Mouse (Mus musculus) liver, embryonic 15.5 days (tissue): ENCODE data around the gene AU022252. TPM values are rescaled to one million over a fixed set of nuclear protein-coding genes. Genes with fewer than 3 reads are reported as not detected.

Source experiments
- ATAC-seq: fragments of 200-750 bp; cut with Nextera tagmentation; 2 replicates; pipeline ENCODE4 v1.8.0; 2017; ENCODE audit warnings: moderate number of reproducible peaks, mild to moderate bottlenecking, moderate library complexity; ENCODE audit not compliant: insufficient read depth
- H3K27ac ChIP-seq: fragments of 300-500 bp; sonication (generic); replicated peaks from 2 replicates; pipeline ENCODE4 v1.5.1; 2015; ENCODE audit warnings: mild to moderate bottlenecking, inconsistent platforms
- H3K27me3 ChIP-seq: fragments of 300-500 bp; sonication (generic); 2 replicates; pipeline ENCODE4 v1.6.1; 2015; ENCODE audit warnings: mild to moderate bottlenecking, inconsistent platforms
- H3K36me3 ChIP-seq: fragments of 300-500 bp; sonication (generic); replicated peaks from 2 replicates; pipeline ENCODE4 v1.6.1; 2015; ENCODE audit warnings: moderate library complexity, mild to moderate bottlenecking, inconsistent platforms
- H3K4me1 ChIP-seq: fragments of 300-500 bp; sonication (generic); replicated peaks from 2 replicates; pipeline ENCODE4 v1.6.1; 2015; ENCODE audit warnings: inconsistent platforms
- H3K4me2 ChIP-seq: fragments of 300-500 bp; sonication (generic); 2 replicates; pipeline ENCODE4 v1.6.1; 2015; ENCODE audit warnings: moderate library complexity, mild to moderate bottlenecking, inconsistent platforms
- H3K4me3 ChIP-seq: fragments of 300-500 bp; sonication (generic); replicated peaks from 2 replicates; pipeline ENCODE4 v1.5.1; 2015; ENCODE audit warnings: mild to moderate bottlenecking, inconsistent platforms
- H3K9ac ChIP-seq: fragments of 300-500 bp; sonication (generic); 2 replicates; pipeline ENCODE4 v1.6.1; 2015; ENCODE audit warnings: moderate library complexity, mild to moderate bottlenecking, inconsistent platforms
- H3K9me3 ChIP-seq: fragments of 300-500 bp; sonication (generic); replicated peaks from 2 replicates; pipeline ENCODE4 v1.6.1; 2016; ENCODE audit warnings: inconsistent platforms
- WGBS: fragments of 180-500 bp; shearing (Covaris S2); methylation state at CpG from one replicate; pipeline ENCODE4 v1.1.7; 2015; ENCODE audit warnings: mixed read lengths; ENCODE audit not compliant: insufficient replicate concordance; 5-methylcytosine and 5-hydroxymethylcytosine counted together
- polyA plus RNA-seq: library from polyadenylated mRNA; unstranded; fragments of >200 nt; fragmentation: Nextera tagmentation; extraction: Ambion mirVana; gene quantifications from 2 replicates; pipeline ENCODE4 v1.2.1, GENCODE M21; 2015

The AU022252 gene
- polyA plus RNA-seq, 1 experiment from 2014 or later, result 11.4 TPM

DNA sequence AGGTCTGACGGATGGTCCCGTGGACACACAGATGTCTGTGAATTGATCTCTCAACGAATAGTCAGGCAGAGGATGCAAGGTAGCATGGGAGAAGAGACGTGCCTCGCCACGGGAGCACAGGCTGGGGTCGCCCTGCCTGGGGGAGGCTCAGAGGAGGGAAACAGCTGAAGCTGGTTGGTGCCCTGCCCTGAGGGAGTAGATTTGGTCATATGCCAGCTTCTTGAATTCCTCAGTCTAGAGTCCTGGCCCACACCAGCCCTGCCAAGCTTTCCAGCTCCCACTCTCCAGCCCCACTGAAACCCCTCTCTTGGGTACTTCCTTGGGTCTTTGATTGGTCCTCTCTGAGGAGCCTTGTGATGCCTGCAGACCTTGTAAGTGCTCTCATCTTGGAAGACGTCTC lies 15.8 kb downstream of the AU022252 start:
- Histone ChIP-seq H3K9ac (no peak overlapping the region), H3K36me3 (no peaks in the 10 kb centered on the region), H3K4me2 (no peak overlapping the region), H3K27ac (no peak overlapping the region), H3K27me3 (peaks cover 28% of the 10 kb centered on the region), H3K4me1 (0 out of 2 replicates have a peak, but pooled peaks cover 3% of the 10 kb centered on the region), H3K4me3 (no peak overlapping the region), H3K9me3 (no peaks in the 10 kb centered on the region)
- WGBS, result 63% methylated on average over 8 of the region's 8 CpGs
- no peak for ATAC-seq

GRCm38 (mm10) chr4:119204672-119205071 lies 27.8 kb downstream of the AU022252 start:
- no peaks in the 10 kb centered on the region for H3K9me3 ChIP-seq
- H3K4me3 ChIP-seq, result no peak overlapping the region
- H3K4me2 ChIP-seq, result no peak overlapping the region
- peak; percentile 59 for ATAC-seq
- H3K27me3 ChIP-seq, result peaks cover 10% of the 10 kb centered on the region
- peaks cover 6% of the 10 kb centered on the region for H3K4me1 ChIP-seq
- 15% methylated on average over 8 of the region's 8 CpGs for WGBS
- H3K36me3 ChIP-seq, result peaks cover 16% of the 10 kb centered on the region
- H3K27ac ChIP-seq, result no peak overlapping the region; the same call in 1 of the 2 replicates
- H3K9ac ChIP-seq, result no peak overlapping the region

GRCm38 (mm10) chr4:119198105-119198504 lies 34.4 kb downstream of the AU022252 start:
- no peak for ATAC-seq
- peak overlapping the region; percentile 41 for H3K4me2 ChIP-seq
- peaks cover 55% of the 10 kb centered on the region for H3K4me1 ChIP-seq
- no peaks in the 10 kb centered on the region for H3K9me3 ChIP-seq
- H3K27ac ChIP-seq, result peak overlapping the region; percentile 65
- H3K9ac ChIP-seq, result 0 out of 2 replicates have a peak overlapping the region, but pooled peaks have one; percentile 1
- no peaks in the 10 kb centered on the region for H3K27me3 ChIP-seq
- peaks cover 30% of the 10 kb centered on the region for H3K36me3 ChIP-seq
- H3K4me3 ChIP-seq, result no peak overlapping the region; the same call in 1 of the 2 replicates
- 71% methylated on average over 6 of the region's 6 CpGs for WGBS

DNA sequence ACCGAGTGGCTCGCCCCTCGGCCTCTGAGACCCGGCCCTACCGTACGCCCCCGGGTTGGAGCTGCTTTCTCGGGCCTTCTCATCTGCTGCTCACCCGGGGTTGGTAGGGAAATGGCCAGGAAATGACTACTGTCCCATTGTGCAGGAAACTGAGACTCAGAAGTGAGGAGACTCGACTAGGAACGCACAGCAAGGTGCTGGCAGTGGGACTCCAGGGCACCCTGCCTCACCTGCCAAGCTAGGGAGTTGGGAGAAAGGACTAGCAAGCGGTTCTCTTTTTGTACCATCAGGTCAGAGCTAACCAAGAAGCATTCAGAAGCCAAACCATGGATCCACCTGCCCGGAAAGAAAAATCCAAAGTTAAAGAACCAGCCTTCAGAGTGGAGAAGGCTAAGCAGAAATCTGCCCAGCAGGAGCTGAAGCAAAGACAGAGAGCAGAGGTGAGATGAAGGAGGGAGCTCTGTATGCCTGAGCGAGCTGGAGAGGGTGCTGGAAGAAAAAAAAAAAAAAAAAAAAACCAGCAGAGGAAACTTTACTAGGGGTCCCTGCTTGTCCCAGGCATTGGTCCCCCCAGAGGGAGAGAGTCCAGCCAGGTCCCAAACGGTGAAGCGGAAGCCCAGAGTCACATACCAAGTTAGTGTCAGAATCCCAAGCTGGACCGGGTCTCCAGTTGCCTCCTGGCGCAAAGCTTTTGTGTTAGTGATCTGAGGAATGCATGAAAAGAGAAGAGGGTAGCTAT lies 36.8 kb downstream of the AU022252 start:
- peak overlapping the region; percentile 87 for H3K27ac ChIP-seq

DNA sequence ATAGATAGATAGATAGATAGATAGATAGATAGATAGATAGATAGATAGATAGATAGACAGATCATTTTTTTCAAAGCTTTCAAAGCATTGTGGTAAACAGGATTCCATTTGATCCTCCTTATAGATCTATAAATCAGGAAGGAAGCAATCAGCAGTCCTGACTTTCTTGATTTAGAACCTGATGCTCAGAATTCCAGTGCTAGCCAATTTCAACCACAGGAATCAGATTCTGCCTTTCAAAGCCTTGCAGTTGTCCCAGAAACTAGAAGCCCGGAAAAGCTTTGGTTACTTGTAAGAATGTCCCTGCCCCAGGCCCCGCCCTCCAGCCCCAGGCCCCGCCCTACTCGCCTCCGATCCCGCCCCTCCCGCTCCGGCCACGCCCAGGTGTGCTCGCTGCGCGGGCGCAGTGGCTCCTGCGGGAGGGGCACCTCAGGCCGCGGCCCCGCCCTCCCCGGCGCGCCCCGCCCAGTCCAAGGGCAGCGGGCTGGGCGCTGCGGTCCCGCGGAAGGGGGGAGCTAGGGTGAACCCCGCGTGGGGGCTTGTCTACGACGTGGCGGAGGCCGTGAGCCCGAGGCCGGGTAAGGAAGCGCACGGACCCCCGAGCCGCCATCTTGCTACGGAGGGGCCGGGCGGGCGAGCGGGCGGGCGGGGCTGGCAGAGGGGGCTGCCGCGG lies 37.5 kb downstream of the AU022252 start, which contains the start of gene Svbp:
TSS of gene Svbp (plus strand) at position 398 of the 673 bp plus-strand sequence.
- no peaks in the 10 kb centered on the region for H3K9me3 ChIP-seq
- peaks cover 78% of the 10 kb centered on the region for H3K4me1 ChIP-seq
- WGBS, result under 1% methylated on average over 47 of the region's 47 CpGs
- no peaks in the 10 kb centered on the region for H3K27me3 ChIP-seq
- peak within 1 kb of the TSS; percentile 98 for H3K27ac ChIP-seq
- ATAC-seq, result peak; percentile 82
- peaks cover 14% of the 10 kb centered on the region for H3K36me3 ChIP-seq
- H3K4me2 ChIP-seq, result peak within 1 kb of the TSS; percentile 81
- H3K4me3 ChIP-seq, result peak within 1 kb of the TSS; percentile 97
- H3K9ac ChIP-seq, result peak within 1 kb of the TSS; percentile 97

More for the DNA sequence above, 36.8 kb downstream of the AU022252 start:
- WGBS, result 17% methylated on average over 18 of the region's 18 CpGs
- H3K9me3 ChIP-seq, result no peaks in the 10 kb centered on the region
- H3K4me2 ChIP-seq, result peak overlapping the region; percentile 81
- H3K9ac ChIP-seq, result peak overlapping the region; percentile 97
- peak; percentile 53 for ATAC-seq
- peaks cover 17% of the 10 kb centered on the region for H3K36me3 ChIP-seq
- no peaks in the 10 kb centered on the region for H3K27me3 ChIP-seq
- peak overlapping the region; percentile 97 for H3K4me3 ChIP-seq
- H3K4me1 ChIP-seq, result peaks cover 77% of the 10 kb centered on the region

DNA sequence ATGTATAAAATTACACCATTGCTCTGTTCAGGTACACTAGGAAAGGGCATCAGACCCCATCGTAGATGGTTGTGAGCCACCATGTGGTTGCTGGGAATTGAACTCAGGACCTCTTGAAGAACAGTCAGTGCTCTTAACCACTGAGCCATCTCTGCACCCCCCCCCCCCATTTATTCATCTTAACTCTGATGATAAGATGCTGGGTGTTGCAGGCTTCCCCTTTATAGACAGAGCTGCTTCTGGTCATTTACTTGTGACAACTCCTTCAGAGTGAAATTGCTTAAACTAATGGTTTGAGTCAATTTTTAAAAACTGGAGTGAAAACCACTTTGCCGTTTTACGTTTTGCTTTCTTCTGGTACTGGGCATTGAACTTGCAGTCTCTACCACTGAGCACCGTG lies 39.8 kb downstream of the AU022252 start:
- no peak for ATAC-seq
- Histone ChIP-seq H3K4me2 (no peak overlapping the region), H3K27me3 (no peaks in the 10 kb centered on the region), H3K4me1 (peaks cover 66% of the 10 kb centered on the region), H3K36me3 (peaks cover 18% of the 10 kb centered on the region), H3K4me3 (no peak overlapping the region), H3K9me3 (no peaks in the 10 kb centered on the region), H3K9ac (no peak overlapping the region), H3K27ac (peak overlapping the region; percentile 98)
- 79% methylated on average over 4 of the region's 4 CpGs for WGBS

DNA sequence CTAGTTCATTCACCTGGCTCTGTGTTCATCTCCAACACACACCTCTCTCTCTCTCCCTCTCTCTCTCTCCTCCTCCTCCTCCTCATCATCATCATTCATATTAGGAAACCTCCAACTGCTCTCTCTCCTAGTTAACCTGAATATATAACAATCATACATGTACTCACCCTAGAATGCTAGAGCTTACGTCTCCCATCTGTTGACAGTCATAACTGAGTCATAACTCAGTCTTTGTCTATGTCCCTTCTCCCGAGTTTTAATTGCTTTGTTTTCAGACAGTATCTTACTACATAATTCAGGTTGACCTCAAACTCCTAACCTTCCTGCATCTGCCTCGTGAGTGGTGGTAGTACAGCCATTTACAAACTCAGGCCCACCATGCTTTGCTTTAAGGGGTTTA lies 41.2 kb downstream of the AU022252 start:
- H3K27ac ChIP-seq, result peak overlapping the region; percentile 98
- H3K4me3 ChIP-seq, result peak overlapping the region; percentile 76
- ATAC-seq, result no peak
- H3K4me1 ChIP-seq, result peaks cover 65% of the 10 kb centered on the region
- peaks cover 26% of the 10 kb centered on the region for H3K36me3 ChIP-seq
- peak overlapping the region; percentile 72 for H3K4me2 ChIP-seq
- H3K27me3 ChIP-seq, result no peaks in the 10 kb centered on the region
- peak overlapping the region; percentile 88 for H3K9ac ChIP-seq
- 42% methylated on average over 3 of the region's 3 CpGs for WGBS
- H3K9me3 ChIP-seq, result no peaks in the 10 kb centered on the region

DNA sequence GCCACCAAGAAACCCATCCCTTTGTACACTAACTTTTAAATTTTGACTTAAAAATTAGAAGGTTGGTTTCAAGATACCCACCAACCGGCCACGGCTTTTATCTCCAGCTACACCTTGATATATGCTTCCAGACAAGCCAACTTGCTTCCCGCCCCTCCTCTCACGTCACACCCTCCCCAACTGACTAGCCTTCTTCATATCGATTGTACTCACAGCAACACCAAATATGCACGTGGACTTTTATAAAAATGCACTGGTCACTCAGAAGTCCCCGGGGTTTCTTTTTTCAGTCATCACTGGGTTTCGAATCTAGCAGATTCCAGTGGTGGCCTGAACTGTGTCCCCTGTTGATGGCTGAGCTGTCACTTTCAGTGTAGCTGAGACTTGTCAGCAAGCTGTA lies 41.9 kb downstream of the AU022252 start:
- peak overlapping the region; percentile 88 for H3K9ac ChIP-seq
- H3K27ac ChIP-seq, result peak overlapping the region; percentile 98
- peak; percentile 65 for ATAC-seq
- 23% methylated on average over 8 of the region's 8 CpGs for WGBS
- H3K4me1 ChIP-seq, result peaks cover 65% of the 10 kb centered on the region
- peak overlapping the region; percentile 72 for H3K4me2 ChIP-seq
- H3K36me3 ChIP-seq, result peaks cover 33% of the 10 kb centered on the region
- no peaks in the 10 kb centered on the region for H3K27me3 ChIP-seq
- H3K9me3 ChIP-seq, result no peaks in the 10 kb centered on the region
- peak overlapping the region; percentile 76 for H3K4me3 ChIP-seq

DNA sequence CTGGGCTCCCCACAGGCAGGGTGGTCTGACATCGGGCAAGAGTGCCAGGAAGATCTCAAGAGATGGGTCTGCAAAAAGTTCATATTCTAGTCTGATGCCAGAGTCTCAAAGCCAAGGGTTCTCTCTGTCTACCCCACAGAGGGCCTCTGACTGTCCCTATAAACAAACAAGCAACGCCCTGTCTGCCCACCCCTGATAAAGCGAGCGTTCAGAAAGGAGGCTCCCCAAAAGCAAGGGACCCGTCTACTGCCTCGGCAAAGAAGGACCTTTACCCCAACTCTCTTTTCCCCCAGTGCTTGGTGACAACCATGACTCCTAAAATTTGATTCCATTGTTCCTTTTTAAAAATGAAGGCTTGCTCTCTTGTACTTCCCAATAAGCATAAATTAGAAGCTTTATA lies 42.6 kb downstream of the AU022252 start, which contains the start of gene Ermap:
TSS of gene Ermap (minus strand) at position 148 of the 400 bp plus-strand sequence.
- peak within 1 kb of the TSS; percentile 88 for H3K9ac ChIP-seq

GRCm38 (mm10) chr4:119189392-119189791 lies 43.1 kb downstream of the AU022252 start:
- Histone ChIP-seq H3K4me2 (0 out of 2 replicates have a peak overlapping the region, but pooled peaks have one; percentile 72), H3K4me3 (peak overlapping the region; percentile 76), H3K27ac (peak overlapping the region; percentile 98), H3K27me3 (no peaks in the 10 kb centered on the region), H3K4me1 (peaks cover 69% of the 10 kb centered on the region), H3K9ac (peak overlapping the region; percentile 88), H3K9me3 (no peaks in the 10 kb centered on the region), H3K36me3 (peaks cover 45% of the 10 kb centered on the region)
- 21% methylated on average over 6 of the region's 6 CpGs for WGBS
- 0 out of 2 replicates have a peak, but pooled peaks have one; percentile 29 for ATAC-seq

More for the DNA sequence above, 42.6 kb downstream of the AU022252 start, which contains the start of gene Ermap:
- H3K4me2 ChIP-seq, result peak within 1 kb of the TSS; percentile 81
- peaks cover 69% of the 10 kb centered on the region for H3K4me1 ChIP-seq
- H3K9me3 ChIP-seq, result no peaks in the 10 kb centered on the region
- H3K27me3 ChIP-seq, result no peaks in the 10 kb centered on the region
- H3K27ac ChIP-seq, result peak within 1 kb of the TSS; percentile 98
- 31% methylated on average over 6 of the region's 6 CpGs for WGBS
- peak within 1 kb of the TSS; percentile 76 for H3K4me3 ChIP-seq
- peaks cover 40% of the 10 kb centered on the region for H3K36me3 ChIP-seq
- ATAC-seq, result peak; percentile 92
